Mouse (Mus musculus) forebrain, postnatal 0 days (tissue): ENCODE results near the gene Adgrg5. TPM values are rescaled to one million over a fixed set of nuclear protein-coding genes. Genes with fewer than 3 reads are reported as not detected.
A peak's percentile ranks its signal among the peaks of the same experiment; 100 is the strongest.

Experiments
- ATAC-seq: fragments of 200-750 bp; cut with Nextera tagmentation; 2 replicates; pipeline ENCODE4 v1.8.0; 2017; ENCODE audit warnings: mild to moderate bottlenecking, moderate library complexity
- DNase-seq: peaks from one replicate; pipeline ENCODE4 v3.0.0-alpha.2; 2015
- H3K27ac ChIP-seq: fragments of 300-500 bp; sonication (generic); 2 replicates; pipeline ENCODE4 v1.5.1; 2014; ENCODE audit warnings: low read depth, mild to moderate bottlenecking, antibody characterized with exemption, low read length, moderate library complexity, mixed read lengths
- H3K27me3 ChIP-seq: fragments of 300-500 bp; sonication (generic); 2 replicates; pipeline ENCODE4 v1.6.1; 2014; ENCODE audit warnings: mild to moderate bottlenecking, low read length, mixed read lengths; ENCODE audit not compliant: insufficient read depth
- H3K36me3 ChIP-seq: fragments of 300-500 bp; sonication (generic); 2 replicates; pipeline ENCODE4 v1.6.1; 2014; ENCODE audit warnings: mild to moderate bottlenecking, moderate library complexity; ENCODE audit not compliant: insufficient read depth
- H3K4me1 ChIP-seq: fragments of 300-500 bp; sonication (generic); 2 replicates; pipeline ENCODE4 v1.6.1; 2014; ENCODE audit warnings: antibody characterized with exemption; ENCODE audit not compliant: insufficient read depth
- H3K4me2 ChIP-seq: fragments of 300-500 bp; sonication (generic); 2 replicates; pipeline ENCODE4 v1.6.1; 2014; ENCODE audit warnings: low read depth, mild to moderate bottlenecking, moderate library complexity
- H3K4me3 ChIP-seq: fragments of 300-500 bp; sonication (generic); 2 replicates; pipeline ENCODE4 v1.5.1; 2014; ENCODE audit warnings: low read depth, low read length, mixed read lengths
- H3K9ac ChIP-seq: fragments of 300-500 bp; sonication (generic); 2 replicates; pipeline ENCODE4 v1.6.1; 2014; ENCODE audit warnings: mild to moderate bottlenecking
- H3K9me3 ChIP-seq: fragments of 300-500 bp; sonication (generic); 2 replicates; pipeline ENCODE4 v1.6.1; 2016; ENCODE audit warnings: low read length
- CTCF ChIP-seq: sonication (generic); IDR thresholded peaks from 2 replicates; pipeline ENCODE4 v1.5.1; 2016; ENCODE audit warnings: antibody characterized with exemption, control low read depth, low read depth
- WGBS: fragments of 180-500 bp; shearing (Covaris S2); extraction: QIAGEN DNeasy Blood & Tissue Kit; methylation state at CpG from one replicate; pipeline ENCODE4 v1.1.7; 2014; 5-methylcytosine and 5-hydroxymethylcytosine counted together
- polyA plus RNA-seq: library from polyadenylated mRNA; unstranded; fragments of >200 nt; fragmentation: Nextera tagmentation; extraction: Ambion mirVana; gene quantifications from 2 replicates; pipeline ENCODE4 v1.2.1, GENCODE M21; 2015
- total RNA-seq: library from RNA; depleted of rRNA; stranded (reverse); fragments of >200 nt; gene quantifications from 2 replicates; pipeline ENCODE4 v1.2.3, GENCODE M21; 2014

Gene Adgrg5
- total and polyA plus RNA-seq, 2 experiments from 2014 or later = 0.10 to 0.12 TPM

GRCm38 (mm10) chr8:94966578-94966977 lies 43.1 kb downstream of the Adgrg5 start:
- peak; percentile 71 for DNase-seq
- no peak overlapping the region for H3K27ac ChIP-seq
- WGBS = 16% methylated on average over 7 of the region's 7 CpGs
- 0 out of 2 replicates have a peak, but pooled peaks have one; percentile 36 for ATAC-seq
- H3K27me3 ChIP-seq = no peaks in the 10 kb centered on the region
- H3K9me3 ChIP-seq = no peaks in the 10 kb centered on the region
- peak; percentile 89 for TF ChIP-seq CTCF
- no peaks in the 10 kb centered on the region for H3K36me3 ChIP-seq
- H3K4me3 ChIP-seq = no peak overlapping the region
- H3K4me1 ChIP-seq = no peaks in the 10 kb centered on the region
- no peak overlapping the region for H3K9ac ChIP-seq
- H3K4me2 ChIP-seq = no peak overlapping the region

GRCm38 (mm10) chr8:94967071-94967470 lies 43.6 kb downstream of the Adgrg5 start:
- H3K4me2 ChIP-seq = no peak overlapping the region
- no peak overlapping the region for H3K4me3 ChIP-seq
- H3K36me3 ChIP-seq = no peaks in the 10 kb centered on the region
- no peak for TF ChIP-seq CTCF
- no peak overlapping the region for H3K27ac ChIP-seq
- no peak for ATAC-seq
- no peaks in the 10 kb centered on the region for H3K27me3 ChIP-seq
- no peak for DNase-seq
- H3K9ac ChIP-seq = no peak overlapping the region
- H3K9me3 ChIP-seq = no peaks in the 10 kb centered on the region
- 90% methylated on average over 4 of the region's 4 CpGs for WGBS
- no peaks in the 10 kb centered on the region for H3K4me1 ChIP-seq

- Histone ChIP-seq H3K9ac (no peak overlapping the region), H3K4me2 (no peak overlapping the region), H3K27ac (no peak overlapping the region), H3K36me3 (no peaks in the 10 kb centered on the region), H3K27me3 (no peaks in the 10 kb centered on the region), H3K4me1 (no peaks in the 10 kb centered on the region), H3K9me3 (no peaks in the 10 kb centered on the region), H3K4me3 (no peak overlapping the region)
- no peak for ATAC-seq
- WGBS = 35% methylated on average over 3 of the region's 3 CpGs
- DNase-seq = no peak
- no peak for TF ChIP-seq CTCF
Measured at GRCm38 (mm10) chr8:94967554-94967953, 44.1 kb downstream of the Adgrg5 start.

- no peaks in the 10 kb centered on the region for H3K36me3 ChIP-seq
- ATAC-seq = no peak
- 92% methylated on average over 9 of the region's 9 CpGs for WGBS
Measured at GRCm38 (mm10) chr8:94973270-94973669, 49.8 kb downstream of the Adgrg5 start.

GRCm38 (mm10) chr8:94973786-94974185 lies 50.3 kb downstream of the Adgrg5 start:
- ATAC-seq (no peak), DNase-seq (no peak)
- no peak overlapping the region for H3K4me2 ChIP-seq
- WGBS = 89% methylated on average over 9 of the region's 9 CpGs
- no peak overlapping the region for H3K27ac ChIP-seq
- TF ChIP-seq CTCF = no peak
- H3K27me3 ChIP-seq = no peaks in the 10 kb centered on the region
- H3K36me3 ChIP-seq = no peaks in the 10 kb centered on the region
- H3K4me3 ChIP-seq = no peak overlapping the region
- no peaks in the 10 kb centered on the region for H3K9me3 ChIP-seq
- no peak overlapping the region for H3K9ac ChIP-seq
- 0 out of 2 replicates have a peak, but pooled peaks cover 2% of the 10 kb centered on the region for H3K4me1 ChIP-seq

More at GRCm38 (mm10) chr8:94973270-94973669, 49.8 kb downstream of the Adgrg5 start:
- no peaks in the 10 kb centered on the region for H3K9me3 ChIP-seq
- no peak overlapping the region for H3K9ac ChIP-seq
- TF ChIP-seq CTCF = no peak
- H3K27ac ChIP-seq = no peak overlapping the region
- no peak for DNase-seq
- H3K4me3 ChIP-seq = no peak overlapping the region
- H3K4me1 ChIP-seq = 0 out of 2 replicates have a peak, but pooled peaks cover 2% of the 10 kb centered on the region
- H3K4me2 ChIP-seq = no peak overlapping the region
- no peaks in the 10 kb centered on the region for H3K27me3 ChIP-seq

- WGBS = 63% methylated on average over 7 of the region's 7 CpGs
- Histone ChIP-seq H3K4me1 (0 out of 2 replicates have a peak, but pooled peaks cover 2% of the 10 kb centered on the region), H3K9me3 (no peaks in the 10 kb centered on the region), H3K4me2 (no peak within 1 kb of the TSS), H3K9ac (no peak within 1 kb of the TSS), H3K27me3 (no peaks in the 10 kb centered on the region), H3K4me3 (no peak within 1 kb of the TSS), H3K36me3 (no peaks in the 10 kb centered on the region), H3K27ac (no peak within 1 kb of the TSS)
- ATAC-seq = no peak
- DNase-seq = no peak
- TF ChIP-seq CTCF = no peak
Measured at GRCm38 (mm10) chr8:94974467-94975165, 51.1 kb downstream of the Adgrg5 start, which contains the start of gene Adgrg1. Adgrg1 (plus strand) TSS chr8:94974751.

- Histone ChIP-seq H3K9ac (0 out of 2 replicates have a peak overlapping the region, but pooled peaks have one; percentile 1), H3K27ac (no peak overlapping the region), H3K36me3 (no peaks in the 10 kb centered on the region), H3K4me3 (no peak overlapping the region; the same call in 1 of the 2 replicates), H3K9me3 (no peaks in the 10 kb centered on the region), H3K27me3 (no peaks in the 10 kb centered on the region), H3K4me2 (peak overlapping the region; percentile 23; the same call in 1 of the 2 replicates), H3K4me1 (peaks cover 9% of the 10 kb centered on the region)
- no peak for DNase-seq
- TF ChIP-seq CTCF = no peak
- ATAC-seq = no peak
- WGBS = 29% methylated on average over 17 of the region's 17 CpGs
Measured at GRCm38 (mm10) chr8:94976651-94977417, 53.3 kb downstream of the Adgrg5 start.
